Mouse (Mus musculus) bone marrow macrophage, adult 2 months (primary cell): ENCODE measurements around the gene Myd88.

Source experiments
- CTCF ChIP-seq: IDR thresholded peaks from 2 replicates; pipeline ENCODE4 v1.5.1; 2012; ENCODE audit warnings: low read depth, mild to moderate bottlenecking, low read length, moderate library complexity
- POLR2A ChIP-seq: IDR thresholded peaks from 2 replicates; pipeline ENCODE4 v1.6.1; 2012; ENCODE audit warnings: mild to moderate bottlenecking, low read depth, low read length, borderline replicate concordance

DNA sequence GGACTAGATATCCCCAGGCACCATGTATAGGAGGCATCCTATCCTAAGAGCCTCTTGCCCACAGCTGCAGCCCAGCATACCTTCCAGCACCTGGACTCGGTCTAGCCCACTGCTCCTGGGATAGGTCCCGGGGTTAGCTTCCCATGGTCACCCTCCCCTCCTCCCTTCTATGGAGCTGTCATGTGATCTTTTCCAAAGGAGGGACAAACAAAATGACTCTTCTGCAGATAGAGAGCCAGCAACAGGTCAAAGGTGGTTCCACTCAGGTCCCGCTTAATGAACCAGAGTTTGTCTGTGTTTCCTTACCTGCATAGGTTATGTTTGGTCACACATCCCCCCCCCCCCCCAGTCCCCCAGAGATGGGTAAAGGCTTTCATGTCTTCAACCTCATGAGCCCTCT, 9.3 kb upstream of the Myd88 start:
- TF ChIP-seq CTCF = no peak
- TF ChIP-seq POLR2A = no peak
